Mouse (Mus musculus) liver, adult 10 weeks (tissue): ENCODE measurements around the gene Ephb6. TPM values are rescaled to one million over a fixed set of nuclear protein-coding genes. Genes with fewer than 3 reads are reported as not detected.

Experiments
- polyA plus RNA-seq: library from polyadenylated mRNA; stranded (reverse); fragments of 350-450 nt; fragmentation: Illumina TruSeq; extraction: RNeasy Lipid Tissue Mini Kit (QIAGEN cat#74804); gene quantifications from one replicate; pipeline ENCODE4 v1.2.3, GENCODE M21; 2014; ENCODE audit warnings: low read depth, low replicate concordance

The Ephb6 gene
- polyA plus RNA-seq = not detected

DNA sequence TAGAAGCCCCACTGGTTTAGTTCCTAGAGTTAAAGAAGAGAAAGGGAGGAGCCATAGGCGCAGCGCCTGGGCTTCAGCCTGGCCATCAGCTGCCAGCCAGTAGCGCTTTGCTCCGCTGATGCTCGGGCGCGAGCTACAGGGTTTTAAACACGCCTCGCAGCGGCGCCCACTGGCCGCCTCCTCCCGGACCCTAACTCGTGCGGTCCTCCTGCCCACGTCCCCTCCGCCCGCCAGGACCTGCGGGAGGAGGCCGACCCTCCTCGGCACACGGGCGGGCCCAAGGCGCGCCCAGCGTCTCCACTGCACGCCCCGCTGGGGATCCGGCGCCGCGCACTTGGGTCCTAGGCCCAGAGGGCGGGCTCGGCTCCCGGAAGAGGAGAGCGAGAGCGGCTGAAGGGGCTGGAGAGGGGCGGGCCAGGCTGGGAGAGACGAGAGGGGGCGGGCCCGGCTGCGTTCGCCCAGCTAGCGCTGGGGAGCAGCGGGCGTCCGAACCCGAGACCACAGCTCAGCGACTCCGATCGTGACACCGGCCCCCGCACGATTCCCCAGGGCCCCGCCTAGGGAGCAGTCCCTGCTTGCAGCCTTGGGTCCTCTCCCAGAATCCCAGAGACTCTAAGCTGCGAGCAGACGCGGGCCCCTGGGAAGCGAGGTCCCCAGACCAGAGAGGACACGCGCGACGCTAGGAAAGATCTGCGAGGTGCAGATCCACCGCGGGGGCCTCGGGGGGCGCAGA, at the start of gene Ephb6:
TSS of gene Ephb6 (plus strand) at position 422 of the 733 bp plus-strand sequence.

DNA sequence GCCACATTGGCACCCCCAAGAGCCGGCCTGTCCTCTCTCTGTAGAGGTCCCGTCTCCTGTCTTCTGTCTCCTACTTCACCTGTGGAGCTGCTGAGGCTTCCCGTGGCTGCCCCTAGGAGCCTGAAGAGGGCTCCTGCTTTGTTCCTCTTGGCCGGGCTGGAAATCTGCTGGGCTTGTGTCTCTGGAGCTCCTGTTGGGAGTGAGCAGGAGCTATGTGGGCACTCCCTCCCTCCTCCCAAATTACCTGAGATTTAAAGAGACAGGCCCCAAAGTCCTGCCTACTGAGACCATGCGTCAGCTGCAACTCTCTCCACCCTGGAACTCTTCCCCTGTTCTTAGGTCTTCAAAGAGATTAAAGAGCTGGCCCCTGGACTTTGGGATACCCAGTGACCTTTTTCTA, 30.9 kb downstream of the Ephb6 start, which contains the start of gene Trpv6:
TSS of gene Trpv6 (minus strand) at position 228 of the 400 bp plus-strand sequence.

Other genes starting within 250 kb of the Ephb6 start
- not detected for gene Prss3, start 227.8 kb upstream of the Ephb6 start, polyA plus RNA-seq
- gene Gm5771, start 213.1 kb upstream of the Ephb6 start, polyA plus RNA-seq = not detected
- not detected for gene Gm10334, start 159.3 kb upstream of the Ephb6 start, polyA plus RNA-seq
- not detected for gene Prss1, start 146.6 kb upstream of the Ephb6 start, polyA plus RNA-seq
- not detected for gene Prss2, start 83.7 kb upstream of the Ephb6 start, polyA plus RNA-seq
- gene Trpv6, start 30.9 kb downstream of the Ephb6 start, polyA plus RNA-seq = not detected
- not detected for gene Trpv5, start 75.3 kb downstream of the Ephb6 start, polyA plus RNA-seq
- gene Llcfc1, start 78.9 kb downstream of the Ephb6 start, polyA plus RNA-seq = not detected
- not detected for gene Kel, start 98.9 kb downstream of the Ephb6 start, polyA plus RNA-seq
- not detected for gene Olfr459, start 169.7 kb downstream of the Ephb6 start, polyA plus RNA-seq
- gene Pip, start 242.1 kb downstream of the Ephb6 start, polyA plus RNA-seq = not detected
- gene Sval2, start 247.5 kb downstream of the Ephb6 start, polyA plus RNA-seq = not detected